Mouse (Mus musculus) brain, embryonic 18.5 days (tissue): ENCODE results near the gene Dkk3.
"Not testable (repeated sequence)": the region's sequence is repeated elsewhere in the genome, so short reads cannot be mapped to it uniquely, and the experiment has no call there.

Experiments
- DNase-seq: peaks from one replicate; pipeline ENCODE4 v3.0.0-alpha.2; 2012; ENCODE audit warnings: low read depth, low spot score

The Dkk3 gene

DNA sequence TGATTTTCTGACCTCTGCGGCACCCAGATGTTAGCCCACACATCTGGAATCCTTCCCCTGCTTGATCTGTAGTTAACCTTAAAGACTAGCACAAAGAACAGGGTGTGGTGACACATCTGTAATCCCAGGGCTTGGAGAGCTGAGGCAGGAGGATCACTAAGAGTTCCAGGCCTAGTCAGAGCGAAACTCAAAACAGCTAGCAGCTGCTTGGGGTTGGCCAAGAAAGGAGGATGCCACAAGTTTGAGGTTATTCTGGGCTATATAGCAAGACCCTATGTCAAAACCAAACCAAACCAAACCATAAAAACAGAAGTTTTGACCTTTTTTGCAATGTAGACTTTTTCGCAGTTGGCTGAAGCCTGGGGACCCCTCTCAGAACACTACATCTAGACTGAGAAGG, 28.2 kb downstream of the Dkk3 start:
- DNase-seq, result no peak

DNA sequence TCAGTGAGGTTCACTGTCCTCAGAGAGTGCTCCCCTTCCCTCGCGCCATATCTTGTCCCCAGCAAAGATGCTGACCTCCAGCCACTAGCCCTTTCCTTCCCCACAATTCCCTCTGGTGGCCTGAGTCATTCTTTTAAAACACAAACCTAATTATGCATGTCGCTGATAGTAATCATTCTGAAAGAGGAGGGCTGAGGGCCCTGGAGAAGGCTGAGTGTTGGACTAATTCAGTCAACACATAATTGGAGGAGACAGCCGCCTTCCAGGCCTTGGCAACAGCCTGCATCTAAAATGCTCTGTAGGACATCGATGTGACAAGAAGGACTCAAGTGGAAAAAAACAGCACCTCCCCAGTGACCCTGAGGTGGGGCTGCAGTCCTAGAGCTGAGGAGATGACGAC, 29.0 kb downstream of the Dkk3 start:
- DNase-seq, result no peak

DNA sequence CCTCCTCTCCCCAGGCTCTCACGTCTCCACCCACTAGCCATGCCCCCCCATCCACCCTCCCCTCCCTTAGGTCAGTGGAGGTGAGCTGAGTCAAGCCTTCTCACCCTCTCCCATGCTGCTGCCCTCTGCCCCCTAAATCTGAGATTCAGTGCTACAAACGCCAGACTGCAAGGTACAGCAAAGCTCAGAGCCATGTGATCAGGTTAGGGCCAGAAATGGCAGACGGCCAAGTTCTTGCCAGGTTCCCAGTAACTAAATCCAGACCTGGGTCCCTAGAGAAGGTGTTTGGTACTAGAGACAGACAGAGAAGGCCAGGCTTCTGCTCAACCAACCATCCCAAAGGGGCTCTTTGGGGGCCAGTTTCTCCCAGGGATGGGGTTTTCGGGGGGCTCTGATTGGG, 30.0 kb downstream of the Dkk3 start:
- no peak for DNase-seq

DNA sequence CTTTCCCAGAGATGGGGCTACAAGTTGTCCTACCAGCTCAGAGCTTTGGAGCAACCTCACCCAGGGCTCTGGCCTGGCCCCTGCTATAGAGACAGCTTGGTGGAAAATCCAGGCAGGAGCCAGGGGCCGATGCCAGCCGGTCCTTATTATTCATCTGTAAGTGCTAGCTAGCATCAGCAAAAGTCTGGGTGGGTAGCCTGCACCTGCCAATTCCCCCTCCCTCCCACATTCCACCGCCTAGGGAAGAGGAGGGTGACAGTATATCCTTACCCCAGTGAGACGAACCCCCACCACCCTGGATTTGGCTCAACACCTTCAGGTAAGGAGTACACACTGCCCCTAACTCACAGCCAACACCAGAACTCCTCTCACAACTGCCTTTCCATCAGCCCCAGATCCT, 30.9 kb downstream of the Dkk3 start:
- no peak for DNase-seq

DNA sequence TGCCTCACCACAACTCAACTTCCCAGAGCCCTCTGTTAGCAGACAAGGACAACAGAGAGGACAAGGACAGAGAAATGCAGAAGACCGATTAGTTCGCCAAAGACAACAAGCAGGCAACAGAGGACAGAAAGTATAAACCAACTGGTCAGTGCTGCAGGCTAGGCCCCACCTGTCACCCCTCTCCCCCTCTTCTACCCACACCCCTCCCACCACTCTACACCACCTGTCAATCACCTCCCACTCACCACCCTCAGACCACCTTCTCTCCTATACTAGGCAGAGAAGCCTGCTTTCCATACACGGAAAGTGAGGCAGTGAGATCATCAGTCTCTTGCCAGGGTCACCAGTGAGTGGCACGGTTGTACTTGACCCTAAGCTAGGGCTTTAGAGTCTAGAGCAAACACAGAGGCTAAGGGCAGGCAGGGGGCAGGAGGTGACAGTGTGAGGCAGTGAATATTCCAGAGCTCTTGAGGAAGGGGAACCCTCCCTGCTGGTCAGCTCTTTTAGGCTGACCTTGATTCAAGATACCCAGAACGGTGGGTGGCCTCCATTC, 31.7 kb downstream of the Dkk3 start:
- DNase-seq, result no peak

DNA sequence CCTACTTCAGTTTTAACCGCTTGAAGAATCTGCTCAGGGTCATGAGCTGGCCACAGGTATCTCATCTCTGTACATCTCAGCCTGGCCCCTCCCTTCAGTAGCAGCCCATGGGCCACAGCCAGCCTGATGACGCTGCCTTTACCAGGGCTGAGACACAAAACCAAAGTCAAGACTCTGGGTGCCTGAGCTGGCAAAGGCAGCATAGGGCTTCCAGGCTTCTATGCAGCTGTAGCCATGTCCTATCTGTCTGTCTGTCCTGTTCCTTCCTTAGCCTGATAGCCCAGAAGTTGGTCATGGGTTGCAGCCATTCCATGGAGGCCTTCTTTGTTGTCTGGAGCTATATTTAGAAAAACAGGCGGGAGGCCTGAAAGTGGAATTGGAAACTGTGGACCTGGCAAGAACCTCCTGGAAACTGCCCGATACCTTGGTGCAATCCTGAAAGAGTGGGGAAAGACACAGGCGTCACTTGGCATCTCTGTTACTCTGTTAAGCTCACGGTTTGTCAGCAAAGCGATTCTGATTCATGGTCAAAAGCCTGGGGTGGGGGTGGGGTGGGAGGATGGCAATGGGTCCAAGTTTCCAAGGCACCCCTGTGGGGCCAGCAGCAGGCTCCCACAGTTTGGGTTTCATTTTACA, 33.1 kb downstream of the Dkk3 start:
- no peak for DNase-seq

DNA sequence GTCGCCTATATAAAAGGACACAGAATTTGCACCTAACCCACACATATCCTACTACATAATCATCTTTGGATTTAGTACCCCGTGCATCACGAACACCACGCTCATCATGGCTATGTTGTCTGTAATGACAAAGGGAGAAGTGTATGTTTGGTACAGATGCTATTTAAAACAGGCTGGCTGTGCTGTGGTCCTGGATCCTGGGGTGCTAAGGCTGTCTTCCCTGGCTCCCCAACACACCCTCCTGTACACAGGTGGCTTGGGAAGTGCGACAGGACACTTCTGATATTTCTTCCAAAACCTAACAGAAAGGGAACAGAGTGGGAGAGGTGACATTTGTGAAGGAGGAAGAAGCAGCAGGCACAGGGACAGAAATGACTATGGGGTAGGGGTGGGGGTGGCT, 35.2 kb downstream of the Dkk3 start:
- no peak for DNase-seq

DNA sequence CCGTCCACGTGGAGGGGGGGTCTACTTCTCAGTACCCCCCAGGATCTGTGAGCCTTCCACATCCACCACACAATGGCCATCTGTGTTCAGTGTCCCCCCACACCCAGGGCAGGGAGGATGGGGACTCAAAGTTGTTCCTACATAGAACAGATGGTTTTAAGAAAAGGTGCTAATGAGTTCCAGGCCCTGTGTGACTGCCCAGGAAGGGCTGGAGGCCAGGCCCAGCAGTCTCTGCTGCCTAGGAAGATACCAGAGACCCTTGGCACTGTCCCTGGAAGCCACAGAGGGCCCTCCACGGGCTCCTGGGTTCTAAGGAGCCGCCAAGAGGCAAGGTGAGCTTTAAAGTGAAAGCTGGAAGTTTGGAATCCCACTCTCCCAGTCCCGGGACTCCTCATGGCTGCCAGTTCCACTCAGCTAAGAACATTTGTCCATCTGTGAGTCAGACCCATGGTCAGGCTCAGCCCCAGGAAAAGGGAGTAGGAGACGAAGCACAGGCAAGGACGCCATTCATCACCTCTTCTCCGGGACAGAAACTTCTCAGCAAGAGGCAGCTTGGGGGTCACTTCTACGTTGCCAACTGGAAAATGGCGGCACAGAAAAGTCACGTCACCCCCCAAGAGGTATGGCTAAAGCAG, 36.9 kb downstream of the Dkk3 start:
- DNase-seq, result no peak

DNA sequence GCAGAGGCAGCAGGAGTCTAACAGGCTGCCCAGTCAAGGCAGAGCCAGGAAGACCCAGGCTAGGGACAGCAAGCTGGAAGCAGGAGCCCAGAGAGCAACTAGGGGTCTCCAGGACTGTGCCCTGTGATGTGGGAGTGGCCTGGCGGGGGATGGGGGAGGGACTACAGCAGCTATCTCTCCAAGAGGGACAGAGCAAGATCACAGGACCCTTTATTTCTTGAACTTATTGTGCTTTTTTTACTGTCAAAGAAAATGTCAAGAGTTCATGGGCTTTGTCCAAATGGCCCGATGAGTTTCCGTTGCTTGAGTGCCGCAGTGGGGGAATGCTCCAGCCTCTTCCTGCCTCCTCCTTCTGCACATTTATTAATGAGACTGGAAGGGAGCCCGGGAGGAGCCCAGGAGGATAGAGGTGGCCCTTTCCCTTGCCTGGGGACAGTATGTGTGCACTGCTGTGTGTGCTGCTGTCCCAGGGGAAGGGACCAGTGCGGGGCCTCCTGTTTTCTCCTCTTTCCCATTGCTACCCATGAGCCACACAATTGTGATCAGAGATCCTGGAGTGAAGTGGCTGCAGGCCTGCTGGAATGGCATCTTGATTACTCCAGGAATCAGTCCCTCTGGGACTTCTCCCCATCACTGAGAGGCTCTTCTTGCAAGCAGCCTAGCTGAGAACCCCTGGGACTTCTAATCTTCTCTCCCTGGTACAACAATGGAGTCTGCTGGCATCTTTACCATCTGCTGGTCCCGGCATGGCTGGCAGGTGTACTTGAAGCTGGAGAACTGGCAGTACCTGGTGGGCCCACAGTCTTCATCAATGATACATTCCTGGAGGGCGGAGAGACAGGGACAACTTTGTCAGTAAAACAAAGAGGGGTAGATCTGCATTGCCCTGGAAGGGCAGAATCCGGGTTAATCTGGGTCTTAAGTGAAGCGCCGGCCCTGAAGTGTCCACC, 37.7 kb downstream of the Dkk3 start:
- no peak for DNase-seq

DNA sequence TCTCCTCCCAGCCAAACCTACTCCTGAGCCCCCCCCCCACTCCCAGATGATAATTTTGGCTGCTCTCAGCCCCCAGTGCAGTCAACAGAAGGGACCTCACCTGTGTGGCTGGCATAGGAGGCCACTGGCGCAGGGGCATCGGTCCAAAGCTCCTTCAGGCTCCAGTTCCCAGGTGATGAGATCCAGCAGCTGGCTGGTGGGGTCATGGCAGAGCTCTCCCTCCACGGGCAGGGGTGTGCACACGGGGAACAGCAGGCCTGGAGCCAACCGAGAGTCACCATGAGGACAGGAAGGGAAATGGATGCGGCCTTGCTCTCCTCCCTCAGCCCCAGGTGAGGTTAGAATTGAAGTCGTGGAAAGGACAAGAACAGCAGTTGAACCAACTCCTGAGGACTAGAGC, 39.6 kb downstream of the Dkk3 start:
- DNase-seq, result no peak

DNA sequence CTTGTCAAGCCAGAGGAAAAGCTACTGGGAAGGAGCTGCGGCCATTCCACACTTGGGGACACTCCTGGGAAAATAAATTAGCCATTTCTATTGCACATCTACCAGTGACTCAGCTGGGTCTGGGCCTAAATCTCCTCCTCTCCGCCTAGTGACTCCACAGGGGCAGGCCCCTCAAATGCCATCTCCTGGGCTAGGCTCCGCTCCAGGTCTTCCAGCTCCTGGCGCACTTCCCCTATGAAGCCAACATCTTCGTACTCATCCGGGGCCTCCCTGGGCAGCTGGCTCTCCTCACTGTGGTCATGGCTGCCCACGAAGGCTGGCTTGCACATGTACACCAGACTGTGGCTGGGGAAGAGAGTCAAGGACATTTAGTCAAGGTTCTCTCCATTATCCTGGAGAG, 40.8 kb downstream of the Dkk3 start:
- DNase-seq, result no peak

DNA sequence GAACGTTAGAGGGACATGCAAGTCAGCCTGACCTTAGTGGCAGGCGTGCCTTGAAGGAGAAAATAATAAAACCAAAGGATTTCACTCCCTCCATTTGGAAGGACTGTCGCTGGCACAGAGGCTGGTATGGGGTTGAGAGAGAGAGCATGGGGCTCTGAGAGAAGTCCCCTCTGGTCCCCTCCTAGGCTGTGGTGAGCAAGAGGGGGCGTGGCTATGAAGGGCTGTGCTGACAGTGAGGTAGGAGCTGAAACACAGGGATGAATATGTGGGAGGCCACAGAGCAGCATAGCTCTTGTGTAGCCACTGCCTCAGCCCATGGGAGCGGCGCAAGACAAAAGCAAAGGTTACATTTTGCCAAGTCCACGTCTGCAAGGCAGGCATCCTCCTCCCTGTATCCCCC, 41.4 kb downstream of the Dkk3 start:
- DNase-seq, result no peak

DNA sequence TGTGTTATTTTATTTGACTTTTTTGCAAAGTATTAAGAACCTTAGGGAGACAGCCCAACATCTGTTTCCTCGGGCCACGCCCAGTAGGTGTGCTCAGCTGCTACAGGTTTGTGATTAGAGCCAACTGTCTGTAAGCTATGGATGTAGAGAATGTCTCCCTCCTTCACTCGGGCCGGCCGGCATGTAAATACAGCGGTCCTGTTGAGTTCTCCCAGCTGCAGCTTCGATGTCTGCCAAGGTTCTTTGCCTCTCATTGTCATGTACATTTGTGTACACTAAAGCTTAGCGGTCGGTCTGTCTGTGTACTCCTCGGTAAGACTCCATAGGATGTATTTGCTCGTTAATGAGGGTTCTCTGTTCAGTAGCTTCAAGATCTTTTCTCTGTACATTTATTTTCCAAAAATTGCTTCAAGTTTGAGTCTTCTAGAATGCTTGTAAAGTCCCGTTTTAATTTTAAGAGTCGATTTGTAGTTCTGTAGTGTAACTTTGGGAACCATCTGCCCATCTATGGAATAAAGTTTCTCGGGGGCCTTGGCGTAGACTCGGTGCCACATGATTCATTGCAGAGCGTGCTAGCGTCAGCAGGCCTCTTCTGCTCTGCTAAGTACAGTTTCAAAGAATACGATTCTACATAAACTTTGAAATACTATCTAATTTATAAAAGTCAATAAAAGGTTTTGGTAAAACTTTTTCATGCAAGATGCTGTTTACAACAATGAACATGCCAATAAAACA, 48.1 kb downstream of the Dkk3 start:
- no peak for DNase-seq

DNA sequence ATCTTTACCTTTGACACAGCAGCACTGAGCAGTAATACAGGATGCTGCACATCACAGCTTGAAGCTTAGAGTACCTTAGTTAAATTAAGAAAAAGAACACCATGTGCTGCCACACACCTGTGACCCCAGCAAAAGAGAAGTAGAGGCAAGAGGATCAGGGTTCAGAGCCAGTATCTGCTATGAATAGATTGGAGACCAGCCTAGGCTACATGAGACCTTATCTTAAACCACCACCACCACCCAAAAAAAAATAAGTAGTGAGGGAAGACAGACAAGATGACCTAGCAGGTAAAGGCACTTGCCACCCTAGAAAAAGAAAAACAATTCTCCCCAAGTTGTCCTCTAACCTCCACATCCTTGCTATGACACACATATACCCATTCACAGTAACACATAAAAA, 50.1 kb downstream of the Dkk3 start:
- no peak for DNase-seq

DNA sequence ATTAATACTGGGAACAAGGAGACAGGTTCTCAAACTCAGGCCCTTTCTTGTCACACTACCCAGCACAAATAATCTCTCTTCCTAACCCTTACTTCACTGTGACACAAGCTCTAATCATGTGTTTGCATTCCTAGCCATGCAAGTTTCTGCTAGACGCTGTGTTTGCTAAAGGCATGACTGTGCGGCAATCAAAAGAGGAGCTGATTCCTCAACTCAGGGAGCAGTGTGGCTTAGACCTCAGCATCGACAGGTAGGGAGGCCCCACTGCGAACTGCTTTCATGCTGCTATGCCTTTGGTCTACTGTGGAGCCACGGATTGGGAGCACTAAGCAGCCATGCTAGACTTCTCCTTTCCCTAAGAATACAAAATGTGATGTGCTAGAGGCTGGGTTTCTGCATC, 55.0 kb downstream of the Dkk3 start:
- DNase-seq, result no peak

DNA sequence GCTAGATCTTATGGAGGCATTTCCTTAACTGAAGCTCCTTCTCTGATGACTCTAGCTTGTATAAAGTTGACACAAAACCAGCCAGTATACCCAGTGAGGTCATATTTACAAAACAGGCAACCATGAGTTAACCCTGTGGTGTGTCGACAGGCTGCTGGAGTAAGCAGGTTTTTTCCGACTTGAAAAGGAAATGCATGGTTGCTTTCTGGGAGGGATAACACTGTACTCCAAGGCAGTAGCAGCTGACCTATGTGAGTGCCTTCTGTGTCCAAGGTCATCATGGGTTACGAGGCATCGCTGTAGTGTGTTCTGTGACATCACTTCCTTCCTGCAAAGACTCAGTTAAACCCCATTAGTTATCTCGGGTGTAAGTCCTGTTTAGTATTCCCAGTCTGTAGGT, 55.9 kb downstream of the Dkk3 start:
- DNase-seq, result no peak

DNA sequence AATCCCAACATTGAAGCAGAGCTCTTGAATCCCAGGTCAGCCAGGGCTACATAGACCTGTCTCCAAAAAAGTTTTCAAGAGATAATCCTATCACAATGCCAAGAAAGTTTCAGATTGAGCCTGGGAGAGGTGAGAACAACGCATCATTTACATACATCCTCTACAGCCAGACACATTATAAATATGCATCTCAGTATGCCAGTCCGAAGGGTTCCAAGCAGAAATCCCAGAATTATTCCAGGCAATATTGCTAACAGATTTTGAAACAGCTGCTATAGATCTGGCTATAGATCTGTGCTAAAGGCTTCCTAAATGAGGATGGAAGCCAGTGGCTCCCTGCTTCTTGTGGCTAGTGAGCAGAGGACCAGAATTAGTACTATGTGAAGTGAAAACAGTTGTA, 58.0 kb downstream of the Dkk3 start:
- DNase-seq, result peak; percentile 65

DNA sequence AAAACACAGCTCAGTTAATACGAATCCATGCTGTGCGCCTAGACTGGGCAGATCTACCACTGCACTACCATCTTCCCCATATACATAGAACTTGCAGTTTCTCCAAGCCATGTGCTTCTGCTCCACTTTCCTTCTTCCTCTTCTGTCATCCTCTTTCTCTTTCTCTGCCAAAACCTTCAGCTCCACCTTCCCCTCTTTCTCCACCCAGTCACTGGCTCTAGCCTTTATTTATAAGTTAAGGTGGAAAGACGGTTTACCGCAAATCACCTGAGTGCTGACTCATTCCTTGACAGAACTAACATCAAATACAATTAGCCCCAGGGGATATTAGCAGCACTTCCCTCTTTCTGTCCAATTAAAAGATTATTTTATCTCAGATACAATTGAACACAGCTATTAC, 63.9 kb downstream of the Dkk3 start:
- DNase-seq, result not testable (repeated sequence)

DNA sequence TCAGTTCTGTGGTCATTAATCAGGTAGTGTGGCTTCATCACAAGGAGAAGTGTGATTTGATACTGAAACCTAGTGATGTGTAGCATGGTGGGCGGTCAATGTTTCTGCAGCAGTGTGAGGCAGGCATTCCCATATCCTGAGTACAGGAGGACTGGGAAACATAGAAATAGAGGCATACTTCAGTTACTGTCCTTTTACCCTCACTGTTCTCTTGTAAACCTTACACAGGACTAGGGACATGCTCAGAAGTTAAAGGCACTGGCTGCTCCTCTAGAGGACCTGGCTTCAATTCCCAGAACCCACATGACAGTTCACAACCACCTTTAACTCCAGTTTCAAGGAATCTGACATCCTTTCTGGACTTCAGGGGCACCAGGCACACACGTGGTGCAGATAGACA, 72.7 kb downstream of the Dkk3 start:
- DNase-seq, result no peak

DNA sequence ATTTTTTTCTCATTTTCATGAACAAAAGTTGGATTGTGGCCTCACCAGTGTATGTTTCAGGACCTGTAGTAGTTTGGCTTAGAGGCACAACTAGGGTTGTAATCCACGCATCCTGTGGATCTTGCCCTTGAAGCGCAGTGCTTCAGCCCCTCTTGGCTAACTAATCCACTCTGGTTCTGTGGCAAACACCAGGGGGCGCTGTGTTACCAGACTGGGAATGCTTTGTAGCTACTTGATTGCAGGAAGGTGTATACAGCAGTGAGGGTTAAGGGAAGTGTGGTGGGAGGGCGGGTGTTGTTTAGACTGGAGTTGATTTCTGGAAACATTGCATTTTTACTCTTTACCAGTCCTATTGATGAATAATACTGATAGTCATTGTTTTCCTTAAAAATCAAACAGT, 73.8 kb downstream of the Dkk3 start:
- peak; percentile 28 for DNase-seq

DNA sequence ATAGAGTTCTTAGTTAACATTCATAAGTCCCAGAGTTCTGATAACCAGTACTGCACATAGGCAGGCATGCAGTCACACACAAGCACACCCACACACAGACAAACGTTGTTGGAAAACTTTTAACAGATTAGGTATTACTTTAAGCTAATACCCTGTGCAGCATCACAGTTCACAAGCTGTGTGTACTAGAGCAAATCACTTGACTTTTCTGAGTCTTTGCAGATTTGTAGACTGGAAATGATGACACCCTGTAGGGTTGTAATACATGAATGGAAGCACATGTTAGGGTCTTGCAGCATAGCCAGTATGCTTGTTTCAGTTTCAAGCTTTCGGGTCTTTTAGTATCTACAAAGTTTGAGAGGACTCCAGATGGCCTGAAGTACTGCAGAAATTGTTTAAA, 74.6 kb downstream of the Dkk3 start:
- DNase-seq, result no peak

DNA sequence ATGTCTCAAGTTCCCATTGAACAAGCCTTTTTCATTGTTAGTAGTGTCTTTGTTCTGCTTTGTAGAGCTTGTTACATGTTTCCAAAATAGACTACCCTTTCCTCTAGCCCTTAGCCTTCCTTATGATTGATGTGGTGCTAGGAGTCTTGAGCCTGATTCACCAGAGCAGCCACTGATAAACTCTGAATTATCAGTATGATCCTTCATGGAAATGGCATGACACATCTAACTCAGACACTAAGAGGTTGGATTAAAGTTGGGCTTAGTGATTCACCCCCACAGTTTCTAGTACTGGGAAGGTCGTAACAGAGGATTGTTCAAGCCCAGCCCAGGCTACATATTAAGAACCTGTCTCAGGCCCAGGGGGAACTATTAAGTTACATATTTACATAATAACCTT, 76.2 kb downstream of the Dkk3 start:
- DNase-seq, result no peak
